Mouse (Mus musculus) forebrain, embryonic 12.5 days (tissue): ENCODE results near the gene Pnmal1. TPM values are rescaled to one million over a fixed set of nuclear protein-coding genes. Genes with fewer than 3 reads are reported as not detected.
"Not testable (repeated sequence)": the region's sequence is repeated elsewhere in the genome, so short reads cannot be mapped to it uniquely, and the experiment has no call there.

Experiments
- ATAC-seq: fragments of 200-750 bp; cut with Nextera tagmentation; 2 replicates; pipeline ENCODE4 v1.8.0; 2017; ENCODE audit warnings: moderate TSS enrichment; ENCODE audit not compliant: low FRiP score
- H3K27ac ChIP-seq: fragments of 300-500 bp; sonication (generic); 2 replicates; pipeline ENCODE4 v1.5.1; 2016; ENCODE audit warnings: mild to moderate bottlenecking
- H3K27me3 ChIP-seq: fragments of 300-500 bp; sonication (generic); 2 replicates; pipeline ENCODE4 v1.6.1; 2016; ENCODE audit warnings: mild to moderate bottlenecking
- H3K36me3 ChIP-seq: fragments of 300-500 bp; sonication (generic); replicated peaks from 2 replicates; pipeline ENCODE4 v1.6.1; 2016; ENCODE audit warnings: mild to moderate bottlenecking
- H3K4me1 ChIP-seq: fragments of 300-500 bp; sonication (generic); 2 replicates; pipeline ENCODE4 v1.6.1; 2016
- H3K4me2 ChIP-seq: fragments of 300-500 bp; sonication (generic); 2 replicates; pipeline ENCODE4 v1.6.1; 2016; ENCODE audit warnings: mild to moderate bottlenecking, moderate library complexity
- H3K4me3 ChIP-seq: fragments of 300-500 bp; sonication (generic); replicated peaks from 2 replicates; pipeline ENCODE4 v1.5.1; 2016; ENCODE audit warnings: mild to moderate bottlenecking
- H3K9ac ChIP-seq: fragments of 300-500 bp; sonication (generic); 2 replicates; pipeline ENCODE4 v1.6.1; 2016; ENCODE audit warnings: mild to moderate bottlenecking
- H3K9me3 ChIP-seq: fragments of 300-500 bp; sonication (generic); 2 replicates; pipeline ENCODE4 v1.6.1; 2016
- WGBS: fragments of 180-500 bp; shearing (Covaris S2); methylation state at CpG from one replicate; pipeline ENCODE4 v1.1.7; 2016; 5-methylcytosine and 5-hydroxymethylcytosine counted together
- polyA plus RNA-seq: library from polyadenylated mRNA; unstranded; fragments of >200 nt; fragmentation: Nextera tagmentation; extraction: Ambion mirVana; gene quantifications from 2 replicates; pipeline ENCODE4 v1.2.1, GENCODE M21; 2016

The Pnmal1 gene
- polyA plus RNA-seq, 1 experiment from 2014 or later, result 32.3 TPM

DNA sequence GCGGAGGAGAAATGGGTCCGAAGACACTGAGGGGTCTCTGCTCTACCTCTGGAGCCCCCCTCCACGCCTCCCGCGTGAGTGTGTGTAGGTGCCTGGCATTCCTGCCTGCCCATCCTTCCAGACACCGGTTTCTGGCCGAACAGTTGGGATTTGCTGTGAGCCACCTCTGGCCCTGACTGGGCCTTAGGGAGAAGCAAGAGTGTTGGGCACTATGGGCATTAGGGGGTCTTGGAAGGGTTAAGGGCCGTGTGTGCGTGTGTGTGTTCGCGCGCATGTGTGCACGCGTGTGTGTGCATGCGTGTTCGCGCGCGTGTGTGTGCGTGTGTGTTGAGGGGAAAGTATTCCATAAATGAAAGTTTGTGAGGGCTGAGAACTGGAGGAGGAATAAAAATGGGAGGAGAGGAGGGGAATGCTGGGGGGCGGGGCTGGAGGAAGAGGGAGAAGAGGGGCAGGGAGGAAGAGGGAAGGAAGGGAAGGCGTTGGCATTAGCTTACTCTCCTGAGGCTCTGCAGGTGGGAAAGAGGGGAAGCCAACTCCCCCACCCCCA is 12.1 kb upstream of the Pnmal1 start:
- Histone ChIP-seq H3K9me3 (no peaks in the 10 kb centered on the region), H3K4me3 (peak overlapping the region; percentile 52), H3K9ac (peak overlapping the region; percentile 63), H3K4me1 (peaks cover 69% of the 10 kb centered on the region), H3K36me3 (no peaks in the 10 kb centered on the region), H3K4me2 (peak overlapping the region; percentile 69), H3K27ac (peak overlapping the region; percentile 68), H3K27me3 (peaks cover 49% of the 10 kb centered on the region)
- WGBS, result 16% methylated on average over 21 of the region's 22 CpGs
- ATAC-seq, result no peak

DNA sequence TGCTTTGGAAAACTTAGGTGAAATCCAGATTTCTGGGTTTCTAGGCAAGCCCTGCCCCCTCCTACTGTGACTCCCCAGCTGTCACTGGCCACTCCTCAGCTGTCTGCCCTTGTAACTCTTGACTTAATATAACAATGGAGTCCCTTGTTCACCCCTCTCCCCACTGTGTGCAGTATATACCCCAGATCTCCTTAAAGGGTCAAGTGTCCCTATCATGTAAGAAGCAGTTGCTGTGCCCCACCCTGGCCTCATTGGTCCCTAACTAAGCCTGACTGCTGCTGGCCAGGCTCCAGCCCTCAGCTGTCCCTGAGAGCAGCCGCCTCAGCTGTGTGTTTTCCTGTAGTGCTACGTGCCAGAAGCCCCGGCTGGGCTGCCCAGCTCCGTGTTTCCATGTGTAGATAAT is 11.5 kb upstream of the Pnmal1 start:
- Histone ChIP-seq H3K4me2 (peak overlapping the region; percentile 69), H3K9ac (peak overlapping the region; percentile 63), H3K9me3 (no peaks in the 10 kb centered on the region), H3K27me3 (peaks cover 49% of the 10 kb centered on the region), H3K4me1 (peaks cover 69% of the 10 kb centered on the region), H3K36me3 (no peaks in the 10 kb centered on the region), H3K4me3 (peak overlapping the region; percentile 52), H3K27ac (peak overlapping the region; percentile 68; the same call in 1 of the 2 replicates)
- 19% methylated on average over 4 of the region's 4 CpGs for WGBS
- no peak for ATAC-seq

DNA sequence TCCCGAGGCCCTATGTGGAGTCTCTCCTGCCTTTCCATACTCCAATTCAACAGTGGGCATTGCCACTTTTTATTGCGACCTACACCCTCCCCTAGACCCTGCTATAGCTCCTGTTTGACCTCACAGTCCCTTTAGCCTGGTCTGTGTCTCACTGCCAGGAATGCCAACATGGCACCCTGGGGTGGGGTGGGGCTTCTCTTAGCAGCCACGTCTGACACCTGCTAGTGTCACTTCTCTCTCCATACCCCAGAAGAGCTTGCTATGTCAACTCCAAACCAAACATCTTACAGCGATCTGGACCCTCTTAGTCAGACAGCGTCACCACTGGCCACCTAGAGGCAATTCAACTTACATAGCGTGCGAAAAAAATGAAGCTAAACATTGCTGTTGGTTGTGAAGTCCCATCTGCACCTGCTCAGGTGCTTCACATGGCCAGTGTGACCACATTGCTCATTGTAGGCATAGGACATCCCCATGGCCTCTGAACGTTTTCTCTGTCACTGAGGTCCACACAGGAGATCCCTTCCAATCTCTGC is 10.5 kb upstream of the Pnmal1 start:
- Histone ChIP-seq H3K9ac (peak overlapping the region; percentile 48; the same call in 1 of the 2 replicates), H3K36me3 (no peaks in the 10 kb centered on the region), H3K4me3 (peak overlapping the region; percentile 52; the same call in 1 of the 2 replicates), H3K9me3 (no peaks in the 10 kb centered on the region), H3K27me3 (peaks cover 49% of the 10 kb centered on the region), H3K4me1 (peaks cover 59% of the 10 kb centered on the region), H3K27ac (0 out of 2 replicates have a peak overlapping the region, but pooled peaks have one; percentile 36), H3K4me2 (peak overlapping the region; percentile 69)
- no peak for ATAC-seq
- WGBS, result 51% methylated on average over 8 of the region's 8 CpGs

DNA sequence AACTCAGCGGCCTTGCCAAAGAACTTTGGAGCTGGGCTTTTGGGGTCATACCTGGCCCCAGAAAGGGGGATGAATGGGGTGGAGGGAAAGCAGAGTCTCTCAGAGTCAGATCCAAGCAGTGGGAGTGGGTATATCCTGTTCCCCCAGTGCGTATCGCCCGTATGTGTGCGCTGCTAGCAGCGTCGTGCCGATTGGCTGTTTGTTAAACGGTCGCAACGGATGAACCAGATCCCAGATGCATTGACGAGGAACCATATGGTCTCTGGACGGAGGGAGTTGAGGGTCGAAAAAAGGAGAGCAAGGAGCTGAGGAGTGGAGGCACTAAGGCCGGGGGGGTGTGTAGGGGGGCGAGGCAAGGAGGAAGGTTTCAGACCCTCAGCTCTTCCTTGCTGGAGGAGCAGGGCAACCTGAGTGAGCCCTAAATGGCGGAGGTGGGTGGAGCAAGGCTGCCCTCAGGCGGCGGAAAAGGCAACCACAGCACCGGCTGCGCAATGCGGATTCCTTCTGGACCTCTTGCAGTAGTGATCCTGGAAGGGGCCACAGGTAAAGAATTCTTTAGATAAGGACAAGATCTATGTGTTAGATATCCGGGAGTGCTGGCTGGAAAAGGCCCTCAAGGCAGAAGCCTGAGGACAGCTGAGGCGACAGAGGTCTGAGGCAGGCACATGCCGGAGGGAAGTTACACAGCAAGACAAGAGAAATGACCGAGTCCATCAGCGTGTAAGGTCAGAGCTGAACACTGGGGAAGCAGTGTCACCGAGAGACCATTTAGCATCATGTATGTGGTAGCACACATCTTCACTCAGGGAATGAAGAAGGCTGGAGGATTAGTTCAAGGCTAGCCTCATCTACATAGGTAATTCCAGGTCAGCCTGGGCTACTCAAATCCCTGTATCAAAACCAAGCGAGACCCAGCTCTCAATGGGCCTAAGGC is 9.3 kb upstream of the Pnmal1 start:
- H3K4me1 ChIP-seq, result peaks cover 53% of the 10 kb centered on the region
- peak overlapping the region; percentile 29 for H3K4me3 ChIP-seq
- peak overlapping the region; percentile 48 for H3K9ac ChIP-seq
- peak overlapping the region; percentile 69 for H3K4me2 ChIP-seq
- H3K27ac ChIP-seq, result 0 out of 2 replicates have a peak overlapping the region, but pooled peaks have one; percentile 36
- WGBS, result 13% methylated on average over 29 of the region's 29 CpGs
- no peaks in the 10 kb centered on the region for H3K36me3 ChIP-seq
- peaks cover 47% of the 10 kb centered on the region for H3K27me3 ChIP-seq
- no peaks in the 10 kb centered on the region for H3K9me3 ChIP-seq
- peak; percentile 59 for ATAC-seq

DNA sequence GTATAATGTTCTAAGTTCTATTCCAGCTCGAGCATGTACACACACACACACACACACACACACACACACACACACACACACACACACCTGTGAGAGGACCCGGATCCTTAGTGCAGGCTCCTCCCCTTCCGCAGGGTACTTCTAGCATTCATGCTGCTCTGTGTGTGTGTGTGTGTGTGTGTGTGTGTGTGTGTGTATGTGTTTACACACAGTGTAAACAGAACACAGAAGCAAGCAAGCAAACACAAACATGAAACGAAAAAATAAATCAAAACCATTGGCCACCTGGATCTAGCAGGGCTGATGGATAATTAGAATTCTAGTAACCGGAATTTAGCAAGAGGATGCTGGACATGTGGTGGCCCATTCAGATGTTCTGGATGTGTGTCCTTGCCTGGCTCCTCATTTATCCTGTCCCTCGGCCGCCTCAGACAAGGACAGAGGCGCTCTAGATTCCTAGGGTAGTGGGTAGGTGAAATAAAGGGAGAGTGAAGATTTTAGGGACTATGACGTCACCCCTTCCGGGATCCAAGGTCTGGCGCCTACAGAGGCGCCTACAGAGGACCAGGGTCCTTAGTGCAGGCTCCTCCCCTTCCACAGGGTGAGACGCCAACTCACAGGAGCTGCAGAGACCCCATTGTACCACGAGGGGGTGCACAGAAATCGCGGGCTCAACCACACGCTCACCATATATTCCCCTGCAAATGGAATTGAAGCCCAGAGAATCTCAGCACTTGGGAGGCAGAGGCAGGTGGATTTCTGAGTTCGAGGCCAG is 8.4 kb upstream of the Pnmal1 start:
- H3K27me3 ChIP-seq, result peaks cover 38% of the 10 kb centered on the region
- H3K36me3 ChIP-seq, result no peaks in the 10 kb centered on the region
- H3K4me2 ChIP-seq, result no peak overlapping the region
- no peak overlapping the region for H3K4me3 ChIP-seq
- WGBS, result 24% methylated on average over 18 of the region's 18 CpGs
- peak; percentile 81 for ATAC-seq
- no peaks in the 10 kb centered on the region for H3K9me3 ChIP-seq
- no peak overlapping the region for H3K9ac ChIP-seq
- 0 out of 2 replicates have a peak overlapping the region, but pooled peaks have one; percentile 19 for H3K27ac ChIP-seq
- H3K4me1 ChIP-seq, result peaks cover 44% of the 10 kb centered on the region

DNA sequence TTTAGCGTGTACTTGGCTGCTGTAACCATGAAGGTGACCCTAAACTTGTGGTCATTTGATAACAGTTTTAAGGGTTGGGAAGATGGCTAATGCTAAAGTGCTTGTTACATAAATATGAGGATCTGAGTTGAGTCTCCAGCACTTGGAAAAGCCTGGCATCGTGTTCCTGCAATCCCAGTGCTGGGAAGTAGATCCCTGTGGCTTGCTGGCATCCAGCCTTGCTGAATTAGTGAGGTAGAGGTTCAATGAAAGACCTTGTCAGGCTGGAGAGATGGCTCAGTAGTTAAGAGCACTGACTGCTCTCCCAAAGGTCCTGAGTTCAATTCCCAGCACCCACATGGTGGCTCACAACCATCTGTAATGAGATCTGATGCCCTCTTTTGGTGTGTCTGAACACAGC is 5.7 kb upstream of the Pnmal1 start:
- ATAC-seq, H3K9ac ChIP-seq, H3K27ac ChIP-seq, H3K9me3 ChIP-seq, H3K4me3 ChIP-seq, H3K4me2 ChIP-seq, H3K36me3 ChIP-seq: not testable (repeated sequence)
- peaks cover 11% of the 10 kb centered on the region for H3K27me3 ChIP-seq
- peaks cover 34% of the 10 kb centered on the region for H3K4me1 ChIP-seq
- 60% methylated on average over 2 of the region's 2 CpGs for WGBS

DNA sequence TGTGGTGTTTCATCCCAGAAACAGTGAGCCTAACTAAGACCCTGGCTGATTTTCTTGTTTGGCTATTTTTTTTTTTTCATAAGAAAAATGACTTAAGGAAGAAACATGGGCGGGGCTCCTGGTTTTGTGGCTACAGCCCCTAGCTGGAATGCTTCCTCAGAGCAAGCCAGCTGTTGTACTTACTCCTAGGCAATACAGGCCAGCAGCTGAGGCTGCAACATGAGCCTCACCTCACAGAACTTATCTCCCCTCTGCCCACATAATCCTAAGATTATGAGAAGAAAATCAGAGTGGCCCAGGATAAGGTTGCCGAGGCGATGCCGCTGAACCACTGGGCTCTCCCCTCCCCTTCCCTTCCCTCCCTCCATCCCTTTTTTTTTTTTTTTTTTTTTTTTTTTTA is 3.8 kb upstream of the Pnmal1 start:
- H3K4me1 ChIP-seq, result peaks cover 35% of the 10 kb centered on the region
- H3K9ac ChIP-seq, result no peak overlapping the region
- no peaks in the 10 kb centered on the region for H3K9me3 ChIP-seq
- H3K27ac ChIP-seq, result 0 out of 2 replicates have a peak overlapping the region, but pooled peaks have one; percentile 19
- H3K36me3 ChIP-seq, result no peaks in the 10 kb centered on the region
- no peak overlapping the region for H3K4me2 ChIP-seq
- H3K4me3 ChIP-seq, result no peak overlapping the region
- H3K27me3 ChIP-seq, result no peaks in the 10 kb centered on the region
- 78% methylated on average over 4 of the region's 4 CpGs for WGBS
- ATAC-seq, result no peak

DNA sequence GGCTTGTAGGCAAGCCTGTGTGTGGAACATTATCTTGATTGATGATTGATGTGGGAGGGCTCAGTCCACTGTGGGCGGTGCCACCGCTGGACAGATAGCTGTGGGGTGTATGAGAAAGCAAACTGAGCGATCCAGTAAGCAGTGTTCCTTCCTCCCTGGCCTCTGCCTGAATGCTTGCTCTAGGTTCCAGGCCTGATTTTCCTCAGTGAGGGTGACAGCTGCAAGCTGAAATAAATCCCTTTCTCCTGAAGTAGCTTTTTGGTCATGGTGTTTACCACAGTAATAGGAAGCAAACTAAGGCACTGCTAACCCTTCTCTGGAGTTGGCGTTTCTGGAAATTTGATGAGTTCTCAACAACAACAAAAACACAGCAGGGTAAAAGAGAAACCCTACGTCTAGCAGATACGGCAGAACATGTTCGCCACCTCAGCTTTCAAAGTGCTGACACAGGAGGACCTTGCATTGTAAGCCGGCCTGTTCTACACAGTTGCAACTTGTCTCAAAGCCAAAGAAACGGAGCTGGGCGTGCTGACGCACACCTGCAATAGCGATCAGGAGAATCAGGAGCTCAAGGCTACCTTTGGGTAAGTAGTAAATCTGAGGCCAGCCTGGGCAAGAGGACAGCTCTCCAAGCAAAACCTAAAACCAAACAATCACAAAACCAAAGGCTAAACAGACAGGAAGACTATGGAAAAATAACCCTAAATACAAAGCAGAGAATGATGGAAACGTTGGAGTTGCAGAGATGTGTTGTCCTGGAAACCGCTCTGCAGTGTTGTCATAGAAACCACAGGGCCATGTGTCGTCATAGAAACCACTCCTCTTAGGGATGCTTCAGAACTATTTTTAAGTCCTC is 2.8 kb upstream of the Pnmal1 start:
- Histone ChIP-seq H3K9ac (peak overlapping the region; percentile 25; the same call in 1 of the 2 replicates), H3K27me3 (no peaks in the 10 kb centered on the region), H3K36me3 (no peaks in the 10 kb centered on the region; the same call in 1 of the 2 replicates), H3K4me1 (peaks cover 44% of the 10 kb centered on the region), H3K4me3 (no peak overlapping the region), H3K27ac (peak overlapping the region; percentile 89), H3K9me3 (no peaks in the 10 kb centered on the region), H3K4me2 (peak overlapping the region; percentile 33)
- WGBS, result 52% methylated on average over 15 of the region's 15 CpGs
- ATAC-seq, result peak; percentile 57; the same call in 1 of the 2 replicates

DNA sequence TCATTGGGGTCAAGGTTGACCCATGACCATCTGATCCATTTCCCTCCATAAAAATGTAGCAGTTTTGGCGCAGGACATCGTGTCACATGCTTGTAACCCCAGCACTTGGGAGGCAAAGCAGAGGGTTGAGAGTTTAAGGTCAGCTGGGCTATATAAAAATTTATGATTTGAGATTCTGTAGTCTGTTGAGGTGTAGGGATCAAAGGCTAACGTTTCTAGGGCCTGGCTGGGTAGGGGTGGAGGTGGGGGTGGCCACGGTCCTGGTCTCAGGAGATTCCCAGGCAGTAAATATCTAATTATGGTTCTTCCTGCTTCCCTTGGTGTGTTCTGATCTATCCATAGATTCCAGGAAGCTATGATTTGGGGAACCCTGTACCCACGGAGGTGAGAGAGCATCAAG is 2.2 kb downstream of the Pnmal1 start:
- 86% methylated on average over 5 of the region's 5 CpGs for WGBS
- no peaks in the 10 kb centered on the region for H3K27me3 ChIP-seq

DNA sequence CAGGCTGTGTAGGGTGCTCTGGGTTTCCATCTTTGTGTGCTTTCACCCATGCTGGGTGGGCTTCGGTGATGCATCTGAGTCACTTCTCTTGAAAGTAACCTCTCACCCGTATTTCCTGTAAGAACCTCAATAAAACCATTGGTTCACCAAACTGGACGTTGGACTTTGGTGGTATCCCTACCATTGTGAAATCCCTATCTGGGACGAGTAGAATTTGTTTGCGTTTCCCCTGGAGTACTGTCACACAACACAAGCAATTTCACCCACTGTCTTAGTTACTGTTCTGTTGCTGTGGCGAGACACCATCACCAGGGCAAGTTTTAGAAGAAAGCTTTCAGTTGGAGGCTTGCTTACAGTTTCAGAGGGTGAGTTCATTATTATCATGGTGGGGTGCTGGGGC is 8.9 kb downstream of the Pnmal1 start:
- Histone ChIP-seq H3K9me3 (peaks cover 5% of the 10 kb centered on the region; the same call in 1 of the 2 replicates), H3K36me3 (no peaks in the 10 kb centered on the region), H3K9ac (no peak overlapping the region), H3K27me3 (no peaks in the 10 kb centered on the region), H3K4me1 (no peaks in the 10 kb centered on the region), H3K4me3 (no peak overlapping the region), H3K27ac (no peak overlapping the region), H3K4me2 (no peak overlapping the region)
- WGBS, result 90% methylated on average over 6 of the region's 6 CpGs
- ATAC-seq, result no peak

More for the DNA sequence above, 2.2 kb downstream of the Pnmal1 start:
- peaks cover 44% of the 10 kb centered on the region for H3K4me1 ChIP-seq
- H3K9me3 ChIP-seq, result no peaks in the 10 kb centered on the region
- H3K9ac ChIP-seq, result no peak overlapping the region
- peak overlapping the region; percentile 10; the same call in 1 of the 2 replicates for H3K4me2 ChIP-seq
- no peak overlapping the region for H3K4me3 ChIP-seq
- peaks cover 6% of the 10 kb centered on the region; the same call in 1 of the 2 replicates for H3K36me3 ChIP-seq
- H3K27ac ChIP-seq, result no peak overlapping the region
- no peak for ATAC-seq

DNA sequence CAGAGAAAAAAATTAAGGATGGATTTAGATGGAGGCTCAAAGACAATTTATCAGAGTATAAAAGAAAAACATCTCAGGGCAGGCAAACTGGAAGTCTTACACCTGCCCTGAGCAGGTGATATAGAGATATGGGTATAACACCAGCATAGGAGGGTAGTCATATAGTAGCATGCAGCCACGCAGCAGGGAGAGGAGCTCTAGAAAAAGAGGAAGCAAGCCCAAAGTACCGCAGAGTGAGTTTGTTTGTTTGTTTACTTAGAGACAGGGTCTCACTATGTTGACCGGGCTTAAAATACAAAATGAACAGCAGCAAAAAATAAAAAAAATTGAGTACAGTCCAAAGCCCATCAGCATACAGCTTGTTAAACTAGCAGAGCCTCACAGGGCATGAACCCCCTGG is 11.7 kb downstream of the Pnmal1 start:
- ATAC-seq, result no peak
- Histone ChIP-seq H3K27ac (no peak overlapping the region), H3K9me3 (peaks cover 5% of the 10 kb centered on the region; the same call in 1 of the 2 replicates), H3K4me3 (no peak overlapping the region), H3K9ac (no peak overlapping the region), H3K36me3 (no peaks in the 10 kb centered on the region), H3K27me3 (no peaks in the 10 kb centered on the region), H3K4me2 (no peak overlapping the region), H3K4me1 (0 out of 2 replicates have a peak, but pooled peaks cover 3% of the 10 kb centered on the region)
- WGBS, result 88% methylated on average over 3 of the region's 3 CpGs
